Mouse (Mus musculus): ENCODE measurements around the gene Vgll3.

The Vgll3 gene

GRCm38 (mm10) chr16:65814918-65815881, at the start of gene Vgll3:
Gene Vgll3 (plus strand): TSS chr16:65815257.
- no peak for DNase-seq

GRCm38 (mm10) chr16:65765976-65766375, 49.1 kb upstream of the Vgll3 start:
- no peak for DNase-seq

GRCm38 (mm10) chr16:65785959-65786358, 29.1 kb upstream of the Vgll3 start:
- no peak for DNase-seq

- no peak for DNase-seq
Observed at GRCm38 (mm10) chr16:65816059-65816458, 1.0 kb downstream of the Vgll3 start.

- no peak for DNase-seq
Observed at GRCm38 (mm10) chr16:65818779-65819178, 3.7 kb downstream of the Vgll3 start.

GRCm38 (mm10) chr16:65820803-65821202, 5.7 kb downstream of the Vgll3 start:
- DNase-seq, result no peak

- DNase-seq, result no peak
Observed at GRCm38 (mm10) chr16:65823721-65824120, 8.7 kb downstream of the Vgll3 start.

GRCm38 (mm10) chr16:65828141-65828565, 13.1 kb downstream of the Vgll3 start:
- no peak for DNase-seq

GRCm38 (mm10) chr16:65829096-65829495, 14.0 kb downstream of the Vgll3 start:
- DNase-seq, result no peak

- no peak for DNase-seq
Observed at GRCm38 (mm10) chr16:65834721-65835120, 19.7 kb downstream of the Vgll3 start.

GRCm38 (mm10) chr16:65850126-65850525, 35.1 kb downstream of the Vgll3 start:
- no peak for DNase-seq

- no peak for DNase-seq
Observed at GRCm38 (mm10) chr16:65864471-65864870, 49.4 kb downstream of the Vgll3 start.

GRCm38 (mm10) chr16:65867927-65868326, 52.9 kb downstream of the Vgll3 start:
- DNase-seq, result no peak

GRCm38 (mm10) chr16:65868933-65869332, 53.9 kb downstream of the Vgll3 start:
- no peak for DNase-seq

- no peak for DNase-seq
Observed at GRCm38 (mm10) chr16:65888940-65889339, 73.9 kb downstream of the Vgll3 start.
